Mouse (Mus musculus): Measurements from ENCODE around the gene Simc1.

- TF ChIP-seq POLR2A (IDR thresholded peaks at IDR 0.05; ENCODE audit: extremely low read depth, insufficient read depth, low read length) = no peak
- TF ChIP-seq CTCF (IDR thresholded peaks at IDR 0.05; ENCODE audit: extremely low read depth, insufficient read depth, low read length) = no peak
Measured at GRCm38 (mm10) chr13:54557652-54558051, 54.1 kb downstream of the Simc1 start.
